Mouse (Mus musculus): ENCODE results near the gene Map2k2.

DNA sequence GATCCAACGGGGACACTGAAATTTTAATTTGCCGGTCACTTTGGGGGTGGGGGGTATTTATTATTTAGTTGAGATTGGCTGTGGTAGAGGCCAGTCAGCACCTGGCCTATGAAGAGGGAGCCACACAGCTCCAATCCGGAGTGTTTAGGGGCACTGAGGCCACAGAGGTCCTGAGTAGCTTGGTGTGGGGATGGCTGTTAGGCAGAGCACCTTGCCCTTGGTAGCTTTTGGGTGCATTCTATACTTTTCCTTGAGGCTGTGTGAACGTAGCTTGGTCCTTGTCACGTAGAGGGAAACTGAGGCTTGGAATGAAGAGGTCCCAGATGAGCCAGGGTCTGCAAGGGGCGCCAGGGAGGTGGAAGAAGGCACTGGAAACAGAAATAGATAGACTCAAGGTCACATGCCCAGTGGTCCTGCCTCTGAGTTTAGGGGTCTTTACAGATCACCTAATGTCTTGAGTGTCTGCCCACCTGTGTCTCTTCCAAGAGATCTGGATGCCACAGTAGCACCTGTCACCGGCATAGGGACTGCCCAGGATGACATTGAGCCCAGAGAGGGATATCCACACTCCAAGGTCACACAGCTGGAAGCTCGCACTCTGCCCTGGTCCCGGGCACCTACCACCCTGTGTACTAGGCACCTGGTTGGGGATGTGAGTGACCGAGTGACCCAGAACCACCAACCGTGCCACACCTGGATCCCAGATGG lies 33.3 kb downstream of the Map2k2 start:
- TF ChIP-seq POLR2A (IDR thresholded peaks at IDR 0.05; ENCODE audit: low read depth, low read length) (no peak), CTCF (conservative IDR thresholded peaks at IDR 0.05 in 1 of 2, IDR thresholded peaks at IDR 0.05 in 1 of 2; ENCODE audit: low read depth in 2 of 2, low read length in 2 of 2) (no peak), ZC3H11A (IDR thresholded peaks at IDR 0.05; ENCODE audit: low read depth, low read length) (no peak), CHD1 (IDR thresholded peaks at IDR 0.05; ENCODE audit: low read depth, low read length) (no peak), UBTF (IDR thresholded peaks at IDR 0.05; ENCODE audit: low read depth, low read length) (no peak), POLR2AphosphoS2 (IDR thresholded peaks at IDR 0.05; ENCODE audit: low read depth, low read length) (no peak), TBP (conservative IDR thresholded peaks at IDR 0.05; ENCODE audit: low read depth, low read length) (no peak), IRF4 (IDR thresholded peaks at IDR 0.05; ENCODE audit: low read depth, low read length) (no peak)

Measured in CH12.LX (cell line).